Mouse (Mus musculus): ENCODE results near the gene Emp1.
A peak's percentile ranks its signal among the peaks of the same experiment; 100 is the strongest.

Gene Emp1

GRCm38 (mm10) chr6:135411712-135412319 is 49.5 kb downstream of the Emp1 start:
- no peak for ATAC-seq (ENCODE audit: low TSS enrichment)

GRCm38 (mm10) chr6:135412649-135413048 is 50.3 kb downstream of the Emp1 start:
- no peak for ATAC-seq (ENCODE audit: low TSS enrichment)

- ATAC-seq (ENCODE audit: low TSS enrichment), result peak; percentile 91
Measured at GRCm38 (mm10) chr6:135417459-135417858, 55.1 kb downstream of the Emp1 start.

GRCm38 (mm10) chr6:135418223-135418824 is 56.0 kb downstream of the Emp1 start:
- ATAC-seq (ENCODE audit: low TSS enrichment), result no peak

GRCm38 (mm10) chr6:135428246-135428645 is 65.9 kb downstream of the Emp1 start:
- ATAC-seq (ENCODE audit: low TSS enrichment), result no peak; the same call in 1 of the 2 replicates

- no peak for ATAC-seq (ENCODE audit: low TSS enrichment)
Measured at GRCm38 (mm10) chr6:135429268-135429909, 67.0 kb downstream of the Emp1 start.

GRCm38 (mm10) chr6:135430441-135430970 is 68.2 kb downstream of the Emp1 start:
- no peak for ATAC-seq (ENCODE audit: low TSS enrichment)

Data from frontal cortex, adult (tissue).